Mouse (Mus musculus) layer of hippocampus, adult 2 months (tissue): ENCODE measurements around the gene Klhl35. TPM values are rescaled to one million over a fixed set of nuclear protein-coding genes. Genes with fewer than 3 reads are reported as not detected.

Source experiments
- DNase-seq, 2 experiments: peaks; one replicate each; pipeline ENCODE4 v3.0.0; 2022; ENCODE audit warnings: low spot score in 2 of 2
- H3K27ac ChIP-seq: fragments of 200-600 bp; 2 replicates; pipeline ENCODE4 v1.8.1; 2022
- H3K4me3 ChIP-seq: fragments of 200-600 bp; 2 replicates; pipeline ENCODE4 v1.8.1; 2022; ENCODE audit warnings: mild to moderate bottlenecking
- CTCF ChIP-seq: fragments of 200-600 bp; conservative IDR thresholded peaks from 2 replicates; pipeline ENCODE4 v1.8.1; 2022; ENCODE audit warnings: antibody characterized with exemption, mild to moderate bottlenecking, moderate library complexity
- long read RNA-seq, 2 experiments: library from polyadenylated mRNA; stranded (forward); transcript quantifications; one replicate each; pipeline ENCODE4 v2.0.0; 2021; ENCODE audit warnings: borderline mapping rate in 2 of 2
- total RNA-seq, 2 experiments: library from RNA; stranded (reverse); gene quantifications; 2 replicates each; pipeline ENCODE4 v1.2.3; 2021

Klhl35 gene
- 1 to 10 TPM; 2.0 to 2.8 TPM for total RNA-seq
- long read RNA-seq, experiment 1 = 0 reads
- long read RNA-seq, experiment 2, partial matches to known transcripts = 1 of 10 reads
- long read RNA-seq, experiment 2, other reads (novel, unspliced or antisense) = 6 of 10 reads

- Histone ChIP-seq H3K27ac (no peak within 1 kb of the TSS), H3K4me3 (no peak within 1 kb of the TSS)
- TF ChIP-seq CTCF = no peak
- DNase-seq = no peak
These were observed at the start of gene Klhl35 for GRCm38 (mm10) chr7:99465811-99466210. Klhl35 (plus strand) TSS chr7:99466004.

GRCm38 (mm10) chr7:99419311-99419710 lies 46.5 kb upstream of the Klhl35 start:
- no peak overlapping the region for H3K4me3 ChIP-seq

DNA sequence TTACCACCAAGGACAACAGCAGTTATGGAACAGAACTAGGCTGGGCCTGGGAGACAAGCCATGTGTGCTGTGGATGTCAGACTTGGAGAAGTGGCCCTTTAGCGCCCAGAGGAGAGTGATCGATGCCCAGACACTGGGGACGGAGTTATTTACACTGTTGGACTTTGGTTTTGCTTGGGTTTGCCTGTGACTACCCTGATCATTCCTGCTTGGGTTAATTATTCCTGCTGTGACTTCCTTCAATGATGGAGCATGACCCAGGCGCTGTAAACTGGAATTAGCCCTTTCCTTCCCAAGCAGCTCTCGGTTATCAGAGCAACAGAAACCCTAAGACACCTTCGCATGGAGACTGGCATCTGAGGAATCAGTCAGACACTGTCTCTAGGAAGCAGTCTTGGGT lies 44.8 kb upstream of the Klhl35 start:
- no peak overlapping the region for H3K4me3 ChIP-seq
- DNase-seq = no peak
- H3K27ac ChIP-seq = no peak overlapping the region
- TF ChIP-seq CTCF = no peak

More at GRCm38 (mm10) chr7:99419311-99419710, 46.5 kb upstream of the Klhl35 start:
- no peak overlapping the region for H3K27ac ChIP-seq
- no peak for TF ChIP-seq CTCF
- no peak for DNase-seq

GRCm38 (mm10) chr7:99424538-99425155 lies 41.2 kb upstream of the Klhl35 start:
- no peak for DNase-seq
- H3K4me3 ChIP-seq = no peak overlapping the region
- TF ChIP-seq CTCF = no peak
- H3K27ac ChIP-seq = no peak overlapping the region

DNA sequence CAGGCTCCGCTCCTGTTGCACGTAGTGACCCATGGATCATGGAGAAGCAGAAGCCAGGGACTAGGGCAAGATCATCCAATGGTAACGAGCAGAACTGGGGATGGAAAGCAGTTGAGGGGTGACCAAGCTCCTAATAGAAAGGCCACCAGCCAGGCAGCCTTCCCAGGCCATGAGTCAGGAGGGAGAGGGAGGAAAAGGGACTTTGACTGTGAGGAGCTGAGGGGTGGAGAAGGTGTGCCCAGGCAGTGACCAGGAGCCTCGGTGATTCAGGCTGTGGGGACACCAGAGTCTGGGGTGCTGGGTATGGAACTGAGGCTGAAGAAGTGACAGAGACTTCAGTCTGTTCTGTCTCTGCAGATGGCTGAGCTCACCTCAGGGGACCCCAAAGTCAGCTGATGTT lies 40.1 kb upstream of the Klhl35 start:
- no peak for TF ChIP-seq CTCF
- DNase-seq = no peak
- Histone ChIP-seq H3K27ac (no peak overlapping the region), H3K4me3 (no peak overlapping the region)

GRCm38 (mm10) chr7:99427031-99427430 lies 38.8 kb upstream of the Klhl35 start:
- Histone ChIP-seq H3K4me3 (no peak overlapping the region), H3K27ac (no peak overlapping the region)
- no peak for TF ChIP-seq CTCF
- no peak for DNase-seq

GRCm38 (mm10) chr7:99427987-99428386 lies 37.8 kb upstream of the Klhl35 start:
- TF ChIP-seq CTCF = no peak
- DNase-seq = no peak

GRCm38 (mm10) chr7:99428836-99429235 lies 37.0 kb upstream of the Klhl35 start:
- DNase-seq = no peak
- TF ChIP-seq CTCF = no peak
- Histone ChIP-seq H3K27ac (no peak overlapping the region), H3K4me3 (no peak overlapping the region)

More at GRCm38 (mm10) chr7:99427987-99428386, 37.8 kb upstream of the Klhl35 start:
- H3K27ac ChIP-seq = no peak overlapping the region
- H3K4me3 ChIP-seq = no peak overlapping the region

DNA sequence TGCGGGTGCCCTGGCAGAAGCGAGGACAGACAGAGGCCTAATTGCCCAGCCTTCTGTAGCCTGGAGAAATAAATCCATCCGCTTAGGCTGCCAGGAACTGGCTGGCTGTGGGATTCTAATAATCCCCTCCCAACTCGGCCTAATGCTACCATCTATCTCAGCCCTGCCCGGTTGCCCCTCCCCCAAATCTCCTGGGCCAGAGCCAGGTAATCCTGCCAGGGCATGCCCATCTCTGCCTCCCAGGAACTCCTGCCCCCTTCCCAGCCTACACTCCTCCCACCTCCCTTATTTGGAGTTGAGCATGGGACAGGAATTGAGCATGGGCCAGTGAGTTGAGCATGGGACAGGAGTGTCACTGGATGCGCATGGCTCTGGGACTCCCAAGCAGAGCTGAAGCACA lies 36.0 kb upstream of the Klhl35 start:
- no peak overlapping the region for H3K27ac ChIP-seq
- TF ChIP-seq CTCF = no peak
- H3K4me3 ChIP-seq = no peak overlapping the region
- DNase-seq = no peak

- no peak for DNase-seq
- no peak overlapping the region for H3K4me3 ChIP-seq
- no peak overlapping the region for H3K27ac ChIP-seq
- TF ChIP-seq CTCF = no peak
These were observed 35.6 kb upstream of the Klhl35 start for GRCm38 (mm10) chr7:99430246-99430645.

GRCm38 (mm10) chr7:99432248-99432647 lies 33.6 kb upstream of the Klhl35 start:
- no peak for TF ChIP-seq CTCF
- peak overlapping the region; percentile 18; the same call in 1 of the 2 replicates for H3K27ac ChIP-seq
- H3K4me3 ChIP-seq = no peak overlapping the region
- DNase-seq = peak in 1 of 2 experiments; percentile 62

DNA sequence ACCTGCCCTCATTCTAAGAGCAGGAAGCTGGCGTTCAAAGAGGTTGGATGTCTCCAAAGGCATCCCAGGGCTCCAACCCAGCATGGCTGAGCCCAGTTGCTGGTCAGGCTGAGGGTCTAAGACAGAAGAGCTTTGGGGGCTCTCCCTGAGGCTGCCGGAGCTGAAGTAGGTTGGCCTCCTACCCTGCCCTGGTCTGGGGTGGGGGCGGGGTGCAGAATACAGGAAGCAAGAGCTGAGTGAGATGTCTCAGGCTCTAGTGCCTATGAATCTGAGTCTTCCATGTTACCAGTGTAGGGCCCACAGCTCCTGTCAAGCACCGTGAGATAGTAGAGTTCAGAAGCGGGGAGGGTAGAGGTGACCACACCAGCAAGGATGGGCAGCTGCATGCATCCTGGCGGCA lies 32.9 kb upstream of the Klhl35 start:
- Histone ChIP-seq H3K27ac (no peak overlapping the region), H3K4me3 (no peak overlapping the region)
- no peak for DNase-seq
- TF ChIP-seq CTCF = no peak

GRCm38 (mm10) chr7:99434672-99435250 lies 31.0 kb upstream of the Klhl35 start:
- DNase-seq = no peak
- TF ChIP-seq CTCF = no peak
- no peak overlapping the region for H3K4me3 ChIP-seq
- no peak overlapping the region for H3K27ac ChIP-seq

DNA sequence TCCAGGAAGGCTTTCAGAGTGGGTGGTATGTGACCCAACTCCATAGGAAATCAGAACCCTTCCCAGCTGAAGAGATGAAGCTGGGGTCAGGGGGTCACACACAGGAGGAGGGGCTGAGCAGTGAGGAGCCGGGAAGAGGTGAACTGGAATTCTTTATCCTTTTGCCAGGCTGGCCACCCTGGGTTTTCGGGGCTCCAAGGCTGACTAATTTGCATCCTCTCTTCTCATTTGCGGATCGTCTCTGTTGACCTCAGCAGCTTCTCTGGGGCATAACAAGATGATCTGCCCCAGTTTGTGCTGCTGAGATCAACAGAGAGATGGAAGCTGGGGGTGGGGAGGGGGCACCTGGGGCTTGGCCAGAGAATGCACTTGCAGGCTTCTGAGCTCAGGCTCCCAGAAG lies 29.3 kb upstream of the Klhl35 start:
- DNase-seq = no peak
- TF ChIP-seq CTCF = no peak
- Histone ChIP-seq H3K4me3 (no peak overlapping the region), H3K27ac (no peak overlapping the region)
